19 mouse cellular contexts compared by ENCODE assay signal in genomic region chr16:38097521-38097920, GRCm38 (mm10). TPM values are rescaled to one million over a fixed set of nuclear protein-coding genes. Genes with fewer than 3 reads are reported as not detected.
DNase-seq lines count a peak whose midpoint lies in the region; ATAC-seq and TF ChIP-seq lines count a peak whose summit lies in the region.
"Had no signal": no experiment of that assay in that cellular context is flagged by ENCODE, and none has a peak within 500 bp of the region (broad histone marks: within the 10 kb centered on the region; RNA-seq: fewer than 3 reads in every experiment).

No protein-coding gene starts in this region.

- TF ChIP-seq CTCF in intestine, postnatal 0 days (IDR thresholded peaks at IDR 0.05; ENCODE audit: low read depth): no peak

- H3K9me3 ChIP-seq in forebrain, embryonic 13.5 days (replicated peaks): no peaks in the 10 kb centered on the region; the same call in 1 of the 2 replicates
- peaks cover 3% of the 10 kb centered on the region; the same call in 1 of the 2 replicates for H3K9me3 ChIP-seq in forebrain, embryonic 11.5 days (ENCODE audit: control insufficient read depth, low read length)
- no peaks in the 10 kb centered on the region for H3K9me3 ChIP-seq in intestine, postnatal 0 days (ENCODE audit: control insufficient read depth)
- no peaks in the 10 kb centered on the region for H3K9me3 ChIP-seq in intestine, embryonic 15.5 days
- H3K9me3 ChIP-seq in midbrain, embryonic 11.5 days (ENCODE audit: control insufficient read depth, low read length): no peaks in the 10 kb centered on the region
- no peaks in the 10 kb centered on the region; the same call in 1 of the 2 replicates for H3K9me3 ChIP-seq in midbrain, embryonic 10.5 days (replicated peaks)
- H3K9me3 ChIP-seq in neural tube, embryonic 14.5 days (ENCODE audit: control insufficient read depth, low read length): no peaks in the 10 kb centered on the region
- H3K9me3 ChIP-seq: heart, embryonic 15.5 days had no signal

- peaks cover 72% of the 10 kb centered on the region for H3K4me1 ChIP-seq in forebrain, embryonic 13.5 days
- 0 out of 2 replicates have a peak, but pooled peaks cover 5% of the 10 kb centered on the region for H3K4me1 ChIP-seq in forebrain, embryonic 11.5 days (replicated peaks; ENCODE audit: control insufficient read depth, insufficient read depth, low read length)
- H3K4me1 ChIP-seq in intestine, postnatal 0 days (replicated peaks; ENCODE audit: control insufficient read depth, insufficient read depth, low read length): peaks cover 9% of the 10 kb centered on the region; the same call in 1 of the 2 replicates
- peaks cover 21% of the 10 kb centered on the region; the same call in 1 of the 2 replicates for H3K4me1 ChIP-seq in intestine, embryonic 15.5 days (replicated peaks)
- H3K4me1 ChIP-seq in midbrain, embryonic 11.5 days (ENCODE audit: control insufficient read depth, insufficient read depth, low read length): peaks cover 19% of the 10 kb centered on the region
- H3K4me1 ChIP-seq in midbrain, embryonic 10.5 days: peaks cover 38% of the 10 kb centered on the region
- H3K4me1 ChIP-seq in neural tube, embryonic 14.5 days (ENCODE audit: control insufficient read depth, insufficient read depth, low read length): peaks cover 43% of the 10 kb centered on the region

- no peak for ATAC-seq in forebrain, embryonic 13.5 days
- no peak for ATAC-seq in forebrain, embryonic 11.5 days (replicated peaks; ENCODE audit: low FRiP score)
- no peak for ATAC-seq in intestine, postnatal 0 days
- ATAC-seq in intestine, embryonic 15.5 days: no peak
- no peak for ATAC-seq in midbrain, embryonic 11.5 days (ENCODE audit: low FRiP score)
- no peak for ATAC-seq in neural tube, embryonic 14.5 days (ENCODE audit: low read depth)
- ATAC-seq: Patski had no signal

- no peak for DNase-seq in forebrain, embryonic 11.5 days (ENCODE audit: low spot score)
- peak; percentile 21 for DNase-seq in midbrain, embryonic 11.5 days (ENCODE audit: low spot score, missing footprints)
- no peak for DNase-seq in midbrain, embryonic 10.5 days (ENCODE audit: low spot score)
- DNase-seq in thymus, adult 18-20 months: no peak
- DNase-seq: adrenal gland, postnatal 10 days; cerebellum, adult 9-10 months; gastrocnemius, postnatal 36 days; kidney, adult 2 months; kidney, postnatal 14 days; lung, embryonic 14.5 days; right cerebral cortex, postnatal 25 days had no signal

- H3K27ac ChIP-seq in forebrain, embryonic 13.5 days: no peak overlapping the region
- H3K27ac ChIP-seq in forebrain, embryonic 11.5 days (ENCODE audit: low read depth, low read length): no peak overlapping the region
- H3K27ac ChIP-seq in intestine, postnatal 0 days (ENCODE audit: low read depth, low read length): peak overlapping the region; percentile 5; the same call in 1 of the 2 replicates
- H3K27ac ChIP-seq in intestine, embryonic 15.5 days: no peak overlapping the region
- no peak overlapping the region for H3K27ac ChIP-seq in midbrain, embryonic 11.5 days (ENCODE audit: low read depth, low read length)
- no peak overlapping the region for H3K27ac ChIP-seq in midbrain, embryonic 10.5 days (replicated peaks)
- no peak overlapping the region for H3K27ac ChIP-seq in neural tube, embryonic 14.5 days (ENCODE audit: low read depth, low read length)
- H3K27ac ChIP-seq: embryonic facial prominence, embryonic 13.5 days; heart, embryonic 15.5 days; layer of hippocampus, adult 2 months had no signal

- 84% methylated on average over 9 of the region's 9 CpGs for WGBS in forebrain, embryonic 13.5 days
- 89% methylated on average over 9 of the region's 9 CpGs for WGBS in forebrain, embryonic 11.5 days
- WGBS in intestine, postnatal 0 days: 69% methylated on average over 9 of the region's 9 CpGs
- WGBS in intestine, embryonic 15.5 days: 71% methylated on average over 9 of the region's 9 CpGs
- 86% methylated on average over 9 of the region's 9 CpGs for WGBS in midbrain, embryonic 11.5 days
- WGBS in midbrain, embryonic 10.5 days: 91% methylated on average over 9 of the region's 9 CpGs
- WGBS in neural tube, embryonic 14.5 days: 63% methylated on average over 9 of the region's 9 CpGs

- H3K36me3 ChIP-seq in forebrain, embryonic 13.5 days (ENCODE audit: poor library complexity, severe bottlenecking): peaks cover 26% of the 10 kb centered on the region
- H3K36me3 ChIP-seq in forebrain, embryonic 11.5 days (ENCODE audit: control insufficient read depth, insufficient read depth, low read length): peaks cover 5% of the 10 kb centered on the region
- 0 out of 2 replicates have a peak, but pooled peaks cover 4% of the 10 kb centered on the region for H3K36me3 ChIP-seq in intestine, postnatal 0 days (ENCODE audit: control insufficient read depth, insufficient read depth)
- H3K36me3 ChIP-seq in intestine, embryonic 15.5 days: peaks cover 3% of the 10 kb centered on the region; the same call in 1 of the 2 replicates
- H3K36me3 ChIP-seq in midbrain, embryonic 11.5 days (ENCODE audit: control insufficient read depth, insufficient read depth, low read length): peaks cover 5% of the 10 kb centered on the region; the same call in 1 of the 2 replicates
- H3K36me3 ChIP-seq in midbrain, embryonic 10.5 days: peaks cover 71% of the 10 kb centered on the region
- H3K36me3 ChIP-seq in neural tube, embryonic 14.5 days (ENCODE audit: control insufficient read depth, insufficient read depth, low read length): no peaks in the 10 kb centered on the region

- H3K4me3 ChIP-seq in forebrain, embryonic 13.5 days: peak overlapping the region; percentile 10; the same call in 1 of the 2 replicates
- no peak overlapping the region for H3K4me3 ChIP-seq in forebrain, embryonic 11.5 days (ENCODE audit: low read depth, low read length)
- no peak overlapping the region for H3K4me3 ChIP-seq in intestine, postnatal 0 days (ENCODE audit: low read depth, low read length)
- H3K4me3 ChIP-seq in intestine, embryonic 15.5 days (replicated peaks): no peak overlapping the region
- H3K4me3 ChIP-seq in midbrain, embryonic 11.5 days (ENCODE audit: low read depth, low read length): no peak overlapping the region
- H3K4me3 ChIP-seq in midbrain, embryonic 10.5 days: no peak overlapping the region
- H3K4me3 ChIP-seq in neural tube, embryonic 14.5 days (ENCODE audit: low read depth, low read length): no peak overlapping the region
- H3K4me3 ChIP-seq: embryonic facial prominence, embryonic 13.5 days; heart, embryonic 15.5 days; layer of hippocampus, adult 2 months had no signal

- H3K27me3 ChIP-seq in forebrain, embryonic 13.5 days: no peaks in the 10 kb centered on the region
- H3K27me3 ChIP-seq in forebrain, embryonic 11.5 days (ENCODE audit: control insufficient read depth, insufficient read depth, low read length): no peaks in the 10 kb centered on the region
- no peaks in the 10 kb centered on the region for H3K27me3 ChIP-seq in intestine, postnatal 0 days (replicated peaks; ENCODE audit: control insufficient read depth, insufficient read depth, low read length)
- no peaks in the 10 kb centered on the region for H3K27me3 ChIP-seq in intestine, embryonic 15.5 days (replicated peaks)
- no peaks in the 10 kb centered on the region for H3K27me3 ChIP-seq in midbrain, embryonic 11.5 days (ENCODE audit: control insufficient read depth, insufficient read depth, low read length)
- no peaks in the 10 kb centered on the region for H3K27me3 ChIP-seq in midbrain, embryonic 10.5 days (ENCODE audit: low read depth, poor library complexity, severe bottlenecking)
- H3K27me3 ChIP-seq in neural tube, embryonic 14.5 days (ENCODE audit: control insufficient read depth, insufficient read depth, low read length): no peaks in the 10 kb centered on the region
- H3K27me3 ChIP-seq: embryonic facial prominence, embryonic 13.5 days; heart, embryonic 15.5 days; Patski had no signal

- H3K4me2 ChIP-seq in forebrain, embryonic 13.5 days: peak overlapping the region; percentile 27
- H3K4me2 ChIP-seq in forebrain, embryonic 11.5 days (ENCODE audit: low read depth, low read length, severe bottlenecking): no peak overlapping the region
- H3K4me2 ChIP-seq in intestine, postnatal 0 days (replicated peaks; ENCODE audit: low read depth): no peak overlapping the region
- no peak overlapping the region for H3K4me2 ChIP-seq in intestine, embryonic 15.5 days (replicated peaks)
- no peak overlapping the region for H3K4me2 ChIP-seq in midbrain, embryonic 11.5 days
- peak overlapping the region; percentile 23 for H3K4me2 ChIP-seq in neural tube, embryonic 14.5 days (ENCODE audit: low read depth, low read length)
- H3K4me2 ChIP-seq: embryonic facial prominence, embryonic 13.5 days; heart, embryonic 15.5 days; lung, embryonic 14.5 days had no signal

- no peak overlapping the region for H3K9ac ChIP-seq in forebrain, embryonic 13.5 days
- H3K9ac ChIP-seq in forebrain, embryonic 11.5 days (ENCODE audit: low read length): no peak overlapping the region
- no peak overlapping the region for H3K9ac ChIP-seq in intestine, postnatal 0 days (ENCODE audit: low read depth, low read length)
- H3K9ac ChIP-seq in intestine, embryonic 15.5 days: no peak overlapping the region
- H3K9ac ChIP-seq in midbrain, embryonic 11.5 days (ENCODE audit: low read length): no peak overlapping the region
- H3K9ac ChIP-seq in neural tube, embryonic 14.5 days (replicated peaks; ENCODE audit: low read depth, low read length): no peak overlapping the region
- H3K9ac ChIP-seq: embryonic facial prominence, embryonic 13.5 days; heart, embryonic 15.5 days; lung, embryonic 14.5 days had no signal

RNA-seq across cellular contexts. Expression of gene Gsk3b, which starts 8.7 kb away (rescaled TPM):
- polyA plus RNA-seq in forebrain, embryonic 13.5 days (2015; fragmentation: Nextera tagmentation; extraction: Ambion mirVana): 140 and 143 TPM in 2 replicates
- polyA plus RNA-seq in forebrain, embryonic 11.5 days (2014; fragmentation: Nextera tagmentation; extraction: Ambion mirVana): 106 and 110 TPM in 2 replicates
- 27.0 and 30.4 TPM in 2 replicates for polyA plus RNA-seq in intestine, postnatal 0 days (2015; fragmentation: Nextera tagmentation; extraction: Ambion mirVana)
- polyA plus RNA-seq in intestine, embryonic 15.5 days (2015; fragmentation: Nextera tagmentation; extraction: Ambion mirVana): 45.6 and 48.4 TPM in 2 replicates
- 120 and 121 TPM in 2 replicates for polyA plus RNA-seq in midbrain, embryonic 11.5 days (2014; fragmentation: Nextera tagmentation; extraction: Ambion mirVana)
- polyA plus RNA-seq in midbrain, embryonic 10.5 days (2016; fragmentation: Nextera tagmentation; extraction: Ambion mirVana): 72.9 and 90.7 TPM in 2 replicates
- polyA plus RNA-seq in neural tube, embryonic 14.5 days (2014; fragmentation: Nextera tagmentation; extraction: Ambion mirVana): 171 and 209 TPM in 2 replicates

Comparison
In these comparisons a context has a peak if more than half of its experiments do, and no peak if none do; other contexts are left out.
1. H3K4me2 ChIP-seq: peak in forebrain, embryonic 13.5 days (single experiment) and neural tube, embryonic 14.5 days (single experiment); none in forebrain, embryonic 11.5 days (single experiment), intestine, postnatal 0 days (single experiment), intestine, embryonic 15.5 days (single experiment) and midbrain, embryonic 11.5 days (single experiment).